In genomic region chr19:41013591-41013990, GRCm38 (mm10) we compare ENCODE assay signal across 17 mouse cellular contexts. TPM values are rescaled to one million over a fixed set of nuclear protein-coding genes. Genes with fewer than 3 reads are reported as not detected.
A peak's percentile ranks its signal among the peaks of the same experiment; 100 is the strongest.
DNase-seq lines count a peak whose midpoint lies in the region; ATAC-seq and TF ChIP-seq lines count a peak whose summit lies in the region.
"Had no signal": no experiment of that assay in that cellular context is flagged by ENCODE, and none has a peak within 500 bp of the region (broad histone marks: within the 10 kb centered on the region; RNA-seq: fewer than 3 reads in every experiment).

No protein-coding gene starts in this region.

- H3K36me3 ChIP-seq in limb, embryonic 14.5 days (ENCODE audit: control insufficient read depth, insufficient read depth, low read length), result no peaks in the 10 kb centered on the region
- H3K36me3 ChIP-seq in limb, embryonic 10.5 days, result no peaks in the 10 kb centered on the region
- peaks cover 11% of the 10 kb centered on the region for H3K36me3 ChIP-seq in thymus, adult 2 months (ENCODE audit: control insufficient read depth, insufficient read depth, low read length)
- no peaks in the 10 kb centered on the region for H3K36me3 ChIP-seq in intestine, embryonic 14.5 days (ENCODE audit: control insufficient read depth, insufficient read depth, low read length)
- H3K36me3 ChIP-seq in stomach, postnatal 0 days (ENCODE audit: control insufficient read depth, insufficient read depth, low read length), result no peaks in the 10 kb centered on the region
- H3K36me3 ChIP-seq: forebrain, embryonic 10.5 days; heart, embryonic 15.5 days; hindbrain, embryonic 10.5 days had no signal

- 5% methylated on average over 5 of the region's 5 CpGs for WGBS in limb, embryonic 14.5 days
- whole genome bisulfite sequencing in limb, embryonic 10.5 days, result 9% methylated on average over 5 of the region's 5 CpGs
- 33% methylated on average over 5 of the region's 5 CpGs for WGBS in thymus, adult 2 months
- 4% methylated on average over 5 of the region's 5 CpGs for WGBS in intestine, embryonic 14.5 days
- 8% methylated on average over 5 of the region's 5 CpGs for WGBS in stomach, postnatal 0 days

- no peaks in the 10 kb centered on the region for H3K9me3 ChIP-seq in limb, embryonic 14.5 days (ENCODE audit: control insufficient read depth, low read length)
- H3K9me3 ChIP-seq in limb, embryonic 10.5 days (replicated peaks), result no peaks in the 10 kb centered on the region
- H3K9me3 ChIP-seq in intestine, embryonic 14.5 days (ENCODE audit: control insufficient read depth, low read length), result no peaks in the 10 kb centered on the region
- no peaks in the 10 kb centered on the region for H3K9me3 ChIP-seq in stomach, postnatal 0 days (ENCODE audit: control insufficient read depth, low read length)
- H3K9me3 ChIP-seq: forebrain, embryonic 10.5 days; heart, embryonic 15.5 days; hindbrain, embryonic 10.5 days had no signal

- no peak for ATAC-seq in limb, embryonic 14.5 days (ENCODE audit: low FRiP score, low read depth)
- peak; percentile 76 for ATAC-seq in intestine, embryonic 14.5 days (replicated peaks; ENCODE audit: low FRiP score, low TSS enrichment, low read depth)
- ATAC-seq in stomach, postnatal 0 days (ENCODE audit: low FRiP score, low TSS enrichment), result peak; percentile 64

- H3K9ac ChIP-seq in limb, embryonic 14.5 days (ENCODE audit: low read depth, low read length, severe bottlenecking), result no peak overlapping the region
- no peak overlapping the region for H3K9ac ChIP-seq in intestine, embryonic 14.5 days (ENCODE audit: low read length)
- H3K9ac ChIP-seq in stomach, postnatal 0 days (ENCODE audit: low read length), result no peak overlapping the region
- H3K9ac ChIP-seq: heart, embryonic 15.5 days had no signal

- H3K4me1 ChIP-seq in limb, embryonic 14.5 days (ENCODE audit: control insufficient read depth, insufficient read depth, low read length), result peaks cover 3% of the 10 kb centered on the region
- peaks cover 3% of the 10 kb centered on the region for H3K4me1 ChIP-seq in limb, embryonic 10.5 days
- H3K4me1 ChIP-seq in thymus, adult 2 months (replicated peaks; ENCODE audit: control insufficient read depth, insufficient read depth, low read length), result peaks cover 51% of the 10 kb centered on the region
- 0 out of 2 replicates have a peak, but pooled peaks cover 11% of the 10 kb centered on the region for H3K4me1 ChIP-seq in intestine, embryonic 14.5 days (replicated peaks; ENCODE audit: control insufficient read depth, insufficient read depth, low read length)
- H3K4me1 ChIP-seq in stomach, postnatal 0 days (replicated peaks; ENCODE audit: control insufficient read depth, insufficient read depth), result no peaks in the 10 kb centered on the region

- TF ChIP-seq CTCF in thymus, adult 2 months (IDR thresholded peaks at IDR 0.05; ENCODE audit: borderline replicate concordance, control insufficient read depth, extremely low read depth, insufficient read depth, low read length, poor library complexity), result no peak
- TF ChIP-seq CTCF in stomach, postnatal 0 days (IDR thresholded peaks at IDR 0.05; ENCODE audit: low read depth), result no peak

- DNase-seq in limb, embryonic 14.5 days (ENCODE audit: low spot score), result peak; percentile 12
- DNase-seq in limb, embryonic 10.5 days (ENCODE audit: low spot score), result no peak
- no peak for DNase-seq in thymus, adult 2 months
- DNase-seq in thymus, postnatal 14 days, result no peak
- no peak for DNase-seq in intestine, embryonic 14.5 days (ENCODE audit: low spot score)
- peak; percentile 46 for DNase-seq in stomach, postnatal 0 days (ENCODE audit: low spot score)
- no peak for DNase-seq in spleen, postnatal 14 days (ENCODE audit: low spot score in 2 of 2)
- no peak for DNase-seq in embryo, embryonic 10.5 days (ENCODE audit: low spot score)
- DNase-seq: adrenal gland, postnatal 36 days; B cell, adult 2 months; cerebellum, postnatal 10 days; kidney, adult 8-10 months; kidney, postnatal 4 days had no signal

- no peaks in the 10 kb centered on the region for H3K27me3 ChIP-seq in limb, embryonic 14.5 days (ENCODE audit: control insufficient read depth, insufficient read depth, low read length)
- H3K27me3 ChIP-seq in limb, embryonic 10.5 days (ENCODE audit: low read depth, poor library complexity, severe bottlenecking), result peaks cover 24% of the 10 kb centered on the region
- no peaks in the 10 kb centered on the region for H3K27me3 ChIP-seq in thymus, adult 2 months (ENCODE audit: control insufficient read depth, insufficient read depth, low read length)
- no peaks in the 10 kb centered on the region for H3K27me3 ChIP-seq in intestine, embryonic 14.5 days (replicated peaks; ENCODE audit: control insufficient read depth, insufficient read depth, low read length)
- no peaks in the 10 kb centered on the region for H3K27me3 ChIP-seq in stomach, postnatal 0 days (ENCODE audit: control insufficient read depth, insufficient read depth, low read length)

- H3K4me3 ChIP-seq in limb, embryonic 14.5 days (replicated peaks; ENCODE audit: low read length), result no peak overlapping the region
- no peak overlapping the region for H3K4me3 ChIP-seq in limb, embryonic 10.5 days
- no peak overlapping the region for H3K4me3 ChIP-seq in thymus, adult 2 months (ENCODE audit: control insufficient read depth, insufficient read depth, low read length)
- H3K4me3 ChIP-seq in intestine, embryonic 14.5 days (ENCODE audit: low read depth, low read length), result no peak overlapping the region
- H3K4me3 ChIP-seq in stomach, postnatal 0 days (ENCODE audit: low read depth, low read length), result no peak overlapping the region
- H3K4me3 ChIP-seq: forebrain, embryonic 10.5 days; heart, embryonic 15.5 days; hindbrain, embryonic 10.5 days had no signal

- TF ChIP-seq EP300 in stomach, postnatal 0 days (optimal IDR thresholded peaks at IDR 0.05), result no peak

- no peak overlapping the region for H3K4me2 ChIP-seq in limb, embryonic 14.5 days (replicated peaks; ENCODE audit: low read depth, low read length, severe bottlenecking)
- peak overlapping the region; percentile 11; the same call in 1 of the 2 replicates for H3K4me2 ChIP-seq in intestine, embryonic 14.5 days (ENCODE audit: low read length)
- no peak overlapping the region for H3K4me2 ChIP-seq in stomach, postnatal 0 days (replicated peaks; ENCODE audit: low read depth)
- H3K4me2 ChIP-seq: heart, embryonic 15.5 days; liver, embryonic 11.5 days had no signal

- TF ChIP-seq POLR2A in limb, embryonic 14.5 days (IDR thresholded peaks at IDR 0.05; ENCODE audit: borderline replicate concordance, extremely low read depth, insufficient read depth, insufficient read length), result no peak
- TF ChIP-seq POLR2A in thymus, adult 2 months (IDR thresholded peaks at IDR 0.05; ENCODE audit: control insufficient read depth, extremely low read depth, insufficient read depth, low read length, poor library complexity), result no peak

- H3K27ac ChIP-seq in limb, embryonic 14.5 days (replicated peaks; ENCODE audit: low read depth, low read length), result no peak overlapping the region
- H3K27ac ChIP-seq in limb, embryonic 10.5 days, result no peak overlapping the region
- H3K27ac ChIP-seq in thymus, adult 2 months (ENCODE audit: control insufficient read depth, insufficient read depth, low read length), result peak overlapping the region; percentile 83
- no peak overlapping the region for H3K27ac ChIP-seq in intestine, embryonic 14.5 days (ENCODE audit: low read depth)
- no peak overlapping the region for H3K27ac ChIP-seq in stomach, postnatal 0 days (replicated peaks)
- H3K27ac ChIP-seq: forebrain, embryonic 10.5 days; heart, embryonic 15.5 days; hindbrain, embryonic 10.5 days had no signal

RNA-seq across cellular contexts. Expression of gene Dntt, which starts 15.5 kb away (rescaled TPM):
- not detected in 2 replicates for polyA plus RNA-seq in limb, embryonic 14.5 days (2012; rRNA removed)
- polyA plus RNA-seq in limb, embryonic 14.5 days (2014; fragmentation: Nextera tagmentation; extraction: Ambion mirVana), result not detected in 2 replicates
- not detected in 2 replicates for polyA plus RNA-seq in limb, embryonic 10.5 days (2016; fragmentation: Nextera tagmentation; extraction: Ambion mirVana)
- 401 and 406 TPM in 2 replicates for polyA plus RNA-seq in thymus, adult 2 months (2012; rRNA removed)
- polyA plus RNA-seq in intestine, embryonic 14.5 days (2014; fragmentation: Nextera tagmentation; extraction: Ambion mirVana), result not detected in 2 replicates
- not detected in 2 replicates for polyA plus RNA-seq in stomach, postnatal 0 days (2015; fragmentation: Nextera tagmentation; extraction: Ambion mirVana)
- polyA plus RNA-seq: forebrain, embryonic 10.5 days; hindbrain, embryonic 10.5 days; liver, embryonic 11.5 days had no signal

RNA-seq across cellular contexts. Expression of gene Blnk, which starts 19.3 kb away (rescaled TPM):
- 0.36 and 0.72 TPM in 2 replicates for polyA plus RNA-seq in limb, embryonic 14.5 days (2012; rRNA removed)
- 1.2 and 1.6 TPM in 2 replicates for polyA plus RNA-seq in limb, embryonic 14.5 days (2014; fragmentation: Nextera tagmentation; extraction: Ambion mirVana)
- 0.45 and 0.93 TPM in 2 replicates for polyA plus RNA-seq in limb, embryonic 10.5 days (2016; fragmentation: Nextera tagmentation; extraction: Ambion mirVana)
- 8.5 and 10.9 TPM in 2 replicates for polyA plus RNA-seq in thymus, adult 2 months (2012; rRNA removed)
- polyA plus RNA-seq in intestine, embryonic 14.5 days (2014; fragmentation: Nextera tagmentation; extraction: Ambion mirVana), result 17.8 and 21.5 TPM in 2 replicates
- 8.7 and 9.9 TPM in 2 replicates for polyA plus RNA-seq in stomach, postnatal 0 days (2015; fragmentation: Nextera tagmentation; extraction: Ambion mirVana)

Comparison
In these comparisons a context has a peak if more than half of its experiments do, and no peak if none do; other contexts are left out.
1. DNase-seq: peak in limb, embryonic 14.5 days (single experiment) and stomach, postnatal 0 days (single experiment); none in limb, embryonic 10.5 days (single experiment), thymus, adult 2 months (single experiment), thymus, postnatal 14 days (single experiment), intestine, embryonic 14.5 days (single experiment), spleen, postnatal 14 days (0 of 2) and embryo, embryonic 10.5 days (single experiment).
2. RNA of gene Dntt, which starts 15.5 kb away (polyA plus RNA-seq): 401 to 406 TPM in thymus, adult 2 months; not detected in stomach, postnatal 0 days, not detected in limb, embryonic 14.5 days, not detected in limb, embryonic 10.5 days and not detected in intestine, embryonic 14.5 days; every median in the first group is over 100 times any median in the second.